Mouse (Mus musculus): ENCODE data around the gene Lrrc52. TPM values are rescaled to one million over a fixed set of nuclear protein-coding genes. Genes with fewer than 3 reads are reported as not detected.

The Lrrc52 gene
- not detected in 2 replicates for polyA plus RNA-seq (2015; fragmentation: Nextera tagmentation; extraction: Ambion mirVana)

DNA sequence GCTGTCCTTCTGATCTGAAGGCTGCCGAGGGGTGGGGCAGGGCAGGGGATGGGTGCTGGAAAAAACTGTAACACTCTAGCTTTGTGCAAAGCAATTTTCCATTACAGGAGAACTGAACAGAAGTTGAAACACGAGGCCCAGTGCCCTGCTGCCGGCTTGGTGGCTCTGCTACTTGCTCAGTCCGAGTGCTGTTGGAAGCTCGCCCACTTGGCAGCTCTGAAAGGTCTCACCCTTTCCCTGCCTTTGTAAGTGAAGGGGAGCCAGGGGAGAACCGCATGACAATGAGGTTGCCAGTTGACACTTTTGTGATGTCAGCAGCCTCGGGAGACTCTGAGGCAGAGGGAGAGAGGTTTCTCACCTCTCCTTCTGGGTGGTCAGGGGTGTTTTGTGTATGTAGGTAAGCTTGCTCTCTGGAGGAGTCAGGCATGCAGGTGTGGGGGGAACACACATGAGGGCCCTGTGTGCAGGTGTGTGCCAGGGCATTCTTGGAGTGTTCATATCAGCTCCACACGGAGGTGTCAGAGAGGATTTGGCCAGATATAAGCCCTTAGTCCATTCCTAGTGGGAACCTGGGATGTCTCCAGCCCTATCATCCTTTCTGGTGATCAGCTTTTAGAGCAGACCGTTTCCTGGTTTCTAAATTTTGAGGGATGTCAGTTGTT is at the start of gene Lrrc52:
Gene Lrrc52, minus strand, starts transcription at position 16 of the 662 bp plus-strand sequence.
- Histone ChIP-seq H3K27me3 (replicated peaks) (no peaks in the 10 kb centered on the region), H3K9me3 (no peaks in the 10 kb centered on the region), H3K9ac (no peak within 1 kb of the TSS), H3K36me3 (no peaks in the 10 kb centered on the region), H3K4me1 (replicated peaks) (no peaks in the 10 kb centered on the region), H3K4me3 (replicated peaks) (no peak within 1 kb of the TSS), H3K4me2 (replicated peaks) (no peak within 1 kb of the TSS), H3K27ac (no peak within 1 kb of the TSS)
- no peak for ATAC-seq
- WGBS = 30% methylated on average over 9 of the region's 9 CpGs

DNA sequence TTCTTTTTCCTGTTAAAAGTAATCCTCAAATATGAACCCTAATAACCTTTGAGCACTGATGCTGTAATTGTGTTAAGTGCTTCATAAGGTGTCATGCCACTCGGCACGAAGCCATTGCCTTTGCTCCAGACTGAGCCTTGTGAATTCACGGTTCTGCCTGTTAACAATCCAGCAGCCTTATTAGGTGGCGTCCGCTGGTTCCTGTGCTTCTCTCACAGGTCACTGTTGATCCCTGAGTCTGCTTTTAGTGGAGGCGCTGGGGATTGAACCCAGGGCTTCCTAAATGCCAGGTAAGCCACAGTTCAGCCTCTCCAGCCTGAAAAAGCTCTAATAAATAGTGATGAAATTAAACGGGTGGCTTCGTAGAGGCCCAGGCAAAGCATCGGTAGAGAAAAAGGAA is 45.0 kb upstream of the Lrrc52 start:
- Histone ChIP-seq H3K4me1 (replicated peaks) (no peaks in the 10 kb centered on the region), H3K4me2 (replicated peaks) (no peak overlapping the region), H3K9me3 (no peaks in the 10 kb centered on the region), H3K27ac (no peak overlapping the region), H3K4me3 (replicated peaks) (no peak overlapping the region), H3K27me3 (replicated peaks) (no peaks in the 10 kb centered on the region), H3K36me3 (no peaks in the 10 kb centered on the region), H3K9ac (no peak overlapping the region)
- 89% methylated on average over 9 of the region's 9 CpGs for WGBS
- no peak for ATAC-seq

DNA sequence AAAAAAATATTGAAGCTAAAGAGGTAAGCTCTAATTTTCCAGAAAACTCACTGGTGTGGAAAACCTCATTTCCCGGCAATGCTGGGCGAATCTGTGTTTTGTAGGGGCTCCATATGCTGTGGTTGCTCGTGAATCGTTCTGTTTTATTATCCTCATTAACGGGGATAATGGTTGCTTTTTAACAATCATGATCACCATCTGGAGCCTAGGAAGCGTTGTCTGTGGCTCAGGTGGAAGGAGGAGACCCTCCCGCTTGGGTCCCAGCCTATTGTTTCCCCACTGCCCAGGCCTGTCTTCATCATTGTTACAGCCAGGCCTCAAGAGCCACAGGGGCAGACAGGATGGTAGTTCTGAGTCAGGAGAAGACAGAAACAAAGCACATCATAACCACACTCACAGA is 39.5 kb upstream of the Lrrc52 start:
- Histone ChIP-seq H3K9me3 (no peaks in the 10 kb centered on the region), H3K27me3 (replicated peaks) (no peaks in the 10 kb centered on the region), H3K4me2 (replicated peaks) (no peak overlapping the region), H3K27ac (no peak overlapping the region), H3K36me3 (no peaks in the 10 kb centered on the region), H3K9ac (no peak overlapping the region), H3K4me1 (replicated peaks) (no peaks in the 10 kb centered on the region), H3K4me3 (replicated peaks) (no peak overlapping the region)
- no peak for ATAC-seq
- 71% methylated on average over 7 of the region's 7 CpGs for WGBS

DNA sequence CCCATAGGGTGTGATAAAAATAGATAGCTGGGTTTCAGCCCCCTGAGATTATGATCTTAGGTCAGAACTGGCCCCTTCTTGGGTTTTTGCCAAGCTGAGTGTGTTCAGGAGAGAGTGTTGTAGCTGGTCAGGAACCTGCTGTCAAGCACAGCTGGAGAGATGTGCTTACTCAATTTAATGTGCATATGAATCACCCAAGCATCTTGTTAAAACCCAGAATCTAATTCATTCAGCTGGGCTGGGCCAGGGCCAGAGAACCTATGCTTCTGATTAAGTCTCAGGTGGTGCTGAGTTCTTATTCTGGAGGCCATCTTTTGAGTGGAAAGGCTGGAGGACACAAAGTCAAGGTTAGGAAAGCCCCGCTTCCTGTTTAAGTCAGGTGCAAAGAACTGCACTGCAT is 38.8 kb upstream of the Lrrc52 start:
- H3K36me3 ChIP-seq = no peaks in the 10 kb centered on the region
- WGBS = 92% methylated on average over 1 of the region's 1 CpGs
- H3K4me2 ChIP-seq (replicated peaks) = no peak overlapping the region
- no peak for ATAC-seq
- no peaks in the 10 kb centered on the region for H3K9me3 ChIP-seq
- H3K27me3 ChIP-seq (replicated peaks) = no peaks in the 10 kb centered on the region
- no peak overlapping the region for H3K4me3 ChIP-seq (replicated peaks)
- H3K4me1 ChIP-seq (replicated peaks) = no peaks in the 10 kb centered on the region
- H3K27ac ChIP-seq = no peak overlapping the region
- no peak overlapping the region for H3K9ac ChIP-seq

DNA sequence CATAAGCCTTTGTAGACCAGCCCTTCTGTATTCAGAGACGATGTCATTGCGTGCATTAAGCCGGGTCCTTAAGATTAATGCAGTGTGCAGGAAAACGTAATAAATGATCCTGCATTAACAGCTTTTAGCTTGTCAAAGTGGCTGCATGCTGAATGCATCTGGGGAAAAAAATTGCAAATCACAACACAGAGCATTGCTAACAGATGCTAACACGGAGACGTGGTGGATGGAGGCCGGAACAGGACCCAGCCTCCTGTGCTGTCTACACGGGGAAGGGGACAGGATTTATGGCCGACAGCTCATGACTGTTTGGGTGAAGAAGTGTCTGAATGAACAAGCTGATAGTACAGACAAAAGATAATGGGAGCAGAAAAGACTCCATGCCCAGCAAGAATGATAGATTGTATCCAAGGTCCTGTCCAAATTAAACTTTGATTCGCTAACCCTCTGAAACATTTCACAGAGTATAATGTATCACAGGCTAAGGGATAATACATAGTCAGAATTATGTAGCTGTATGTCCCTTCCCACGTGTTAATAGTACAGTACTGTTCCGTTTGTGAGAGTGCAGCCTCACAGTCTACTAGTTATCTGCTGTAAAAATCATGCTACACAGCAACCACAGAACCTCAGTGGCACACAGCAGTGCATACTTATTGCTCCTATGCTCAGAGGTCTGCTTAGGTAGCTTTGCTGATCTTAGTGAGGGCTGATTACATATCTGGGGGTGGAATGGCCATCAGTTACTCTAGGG is 32.7 kb upstream of the Lrrc52 start:
- Histone ChIP-seq H3K9ac (no peak overlapping the region), H3K36me3 (no peaks in the 10 kb centered on the region), H3K4me1 (replicated peaks) (0 out of 2 replicates have a peak, but pooled peaks cover 4% of the 10 kb centered on the region), H3K4me3 (replicated peaks) (no peak overlapping the region), H3K4me2 (replicated peaks) (no peak overlapping the region), H3K27ac (no peak overlapping the region), H3K9me3 (no peaks in the 10 kb centered on the region), H3K27me3 (replicated peaks) (no peaks in the 10 kb centered on the region)
- 46% methylated on average over 12 of the region's 12 CpGs for WGBS
- no peak for ATAC-seq

DNA sequence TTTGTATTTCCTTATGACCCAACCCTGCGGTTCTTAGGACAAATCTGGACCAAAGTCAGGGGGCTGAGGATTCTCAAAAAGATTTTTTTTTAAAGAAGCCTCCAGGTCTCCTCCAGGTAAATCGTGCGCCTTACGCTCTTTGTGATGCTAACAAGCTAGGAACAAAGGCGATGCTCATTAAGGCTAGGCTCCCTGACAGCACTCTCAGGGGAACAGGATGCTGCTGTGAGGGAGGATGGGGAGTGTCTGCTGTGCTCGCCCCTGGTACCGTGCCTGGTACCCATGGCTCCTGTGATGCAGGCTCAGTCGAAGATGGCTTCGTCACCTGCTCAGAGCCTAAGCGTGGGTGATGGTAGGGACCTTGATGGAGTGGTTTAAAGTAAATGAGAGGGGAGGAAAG is 31.4 kb upstream of the Lrrc52 start:
- Histone ChIP-seq H3K36me3 (no peaks in the 10 kb centered on the region), H3K4me3 (replicated peaks) (no peak overlapping the region), H3K9ac (no peak overlapping the region), H3K27me3 (replicated peaks) (no peaks in the 10 kb centered on the region), H3K27ac (no peak overlapping the region), H3K4me1 (replicated peaks) (0 out of 2 replicates have a peak, but pooled peaks cover 4% of the 10 kb centered on the region), H3K9me3 (no peaks in the 10 kb centered on the region), H3K4me2 (replicated peaks) (no peak overlapping the region)
- no peak for ATAC-seq
- WGBS = 55% methylated on average over 10 of the region's 10 CpGs

DNA sequence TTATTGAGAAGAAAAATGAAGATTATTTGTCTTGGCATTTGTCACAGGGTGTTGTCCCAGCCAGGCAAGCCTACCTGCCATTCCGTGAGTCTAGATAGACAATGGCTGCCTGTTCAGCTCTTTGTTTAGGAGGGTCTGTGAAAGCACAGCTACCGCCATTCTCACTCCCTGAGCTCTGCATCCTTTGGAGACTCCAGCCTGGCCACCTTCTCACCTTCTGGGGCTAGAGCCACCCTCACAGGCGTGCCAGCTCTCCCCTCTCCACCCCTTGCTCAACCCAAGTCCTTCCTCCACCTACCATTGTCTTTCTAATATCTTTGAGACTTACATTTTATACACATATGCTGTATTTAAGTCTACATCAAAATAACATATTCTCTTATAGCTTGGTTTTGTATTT is 31.0 kb upstream of the Lrrc52 start:
- no peak overlapping the region for H3K27ac ChIP-seq
- WGBS = 36% methylated on average over 3 of the region's 3 CpGs
- ATAC-seq = no peak

DNA sequence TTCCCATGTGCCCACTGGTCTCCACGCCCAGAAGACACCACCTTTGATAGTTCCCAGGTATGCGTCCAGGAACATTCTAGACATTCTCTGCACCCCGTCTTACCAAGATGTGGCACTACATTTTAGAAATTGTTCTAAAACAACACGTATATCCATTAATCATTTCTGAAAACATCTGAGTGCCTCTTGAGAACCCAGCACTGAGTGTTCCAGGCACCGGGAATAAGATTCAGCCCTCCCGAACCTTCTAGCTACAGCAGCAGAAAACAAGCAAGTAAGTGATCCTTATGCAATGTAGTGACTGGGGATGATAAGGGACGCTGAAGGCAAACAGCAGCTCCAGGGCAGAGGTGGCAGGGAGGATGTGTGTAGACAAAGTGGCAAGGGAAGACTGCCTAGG is 24.9 kb upstream of the Lrrc52 start:
- Histone ChIP-seq H3K4me3 (replicated peaks) (no peak overlapping the region), H3K27ac (no peak overlapping the region), H3K4me2 (replicated peaks) (no peak overlapping the region), H3K36me3 (no peaks in the 10 kb centered on the region), H3K9me3 (no peaks in the 10 kb centered on the region), H3K4me1 (replicated peaks) (no peaks in the 10 kb centered on the region), H3K9ac (no peak overlapping the region), H3K27me3 (replicated peaks) (no peaks in the 10 kb centered on the region)
- WGBS = 70% methylated on average over 7 of the region's 7 CpGs
- ATAC-seq = no peak

More for the DNA sequence above, 31.0 kb upstream of the Lrrc52 start:
- Histone ChIP-seq H3K4me1 (replicated peaks) (0 out of 2 replicates have a peak, but pooled peaks cover 4% of the 10 kb centered on the region), H3K4me3 (replicated peaks) (no peak overlapping the region), H3K9ac (no peak overlapping the region), H3K36me3 (no peaks in the 10 kb centered on the region), H3K27me3 (replicated peaks) (no peaks in the 10 kb centered on the region), H3K4me2 (replicated peaks) (no peak overlapping the region), H3K9me3 (no peaks in the 10 kb centered on the region)

DNA sequence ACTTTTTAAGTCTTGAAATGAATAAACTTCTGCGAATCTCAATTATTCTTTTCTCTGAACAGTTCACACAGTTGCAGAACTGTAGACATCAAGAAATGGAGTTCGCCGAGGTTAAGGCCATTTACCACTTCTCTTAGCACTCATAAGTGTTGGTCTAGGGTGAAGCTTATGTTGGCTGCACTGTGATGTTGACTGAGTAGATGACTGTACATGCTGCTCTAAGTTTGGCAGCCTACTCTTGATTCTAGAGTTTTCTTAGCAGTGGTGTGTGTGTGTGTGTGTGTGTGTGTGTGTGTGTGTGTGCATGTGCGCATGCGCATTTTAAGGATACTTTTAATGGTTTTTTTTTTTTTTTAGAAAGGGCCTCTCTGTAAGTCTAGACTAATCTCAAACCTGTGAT is 21.4 kb upstream of the Lrrc52 start:
- ATAC-seq = no peak
- Histone ChIP-seq H3K27me3 (replicated peaks) (no peaks in the 10 kb centered on the region), H3K36me3 (no peaks in the 10 kb centered on the region), H3K9ac (no peak overlapping the region), H3K4me3 (replicated peaks) (no peak overlapping the region), H3K4me2 (replicated peaks) (no peak overlapping the region), H3K27ac (no peak overlapping the region), H3K4me1 (replicated peaks) (no peaks in the 10 kb centered on the region), H3K9me3 (no peaks in the 10 kb centered on the region)
- 91% methylated on average over 5 of the region's 5 CpGs for WGBS

DNA sequence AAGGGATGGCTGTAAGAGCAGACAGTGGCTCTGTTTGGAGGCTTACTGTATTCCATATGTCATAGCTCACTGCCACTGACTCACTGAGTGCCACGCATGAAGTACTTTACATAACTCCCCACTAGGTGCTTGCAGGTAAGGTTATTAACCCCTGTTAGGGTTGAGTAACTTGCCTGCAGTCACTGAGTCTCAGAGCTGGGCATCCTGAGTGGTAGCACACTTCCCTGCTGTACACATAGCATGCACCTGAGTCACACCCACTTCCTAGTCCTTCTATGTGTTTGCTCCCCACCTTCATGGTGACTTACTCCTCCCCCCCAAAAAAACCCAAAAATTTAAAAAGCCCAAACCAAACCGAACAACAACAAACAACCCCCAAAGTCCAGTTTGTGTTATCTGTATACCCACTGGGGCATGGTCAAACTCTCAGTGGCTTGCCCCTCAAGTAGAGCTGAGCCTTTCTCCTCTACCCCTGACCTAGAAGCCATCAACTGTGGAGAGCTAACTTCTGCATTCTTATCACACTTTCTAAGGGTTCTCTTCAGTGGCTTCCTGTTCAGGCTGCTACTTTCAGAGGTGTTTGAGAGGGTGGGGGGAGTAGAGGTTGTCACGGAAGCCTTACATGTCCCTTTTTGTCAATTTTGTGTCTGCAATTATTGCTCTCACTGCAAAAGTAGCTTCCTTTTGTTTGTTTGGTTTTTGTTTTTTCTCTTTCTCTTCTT is 20.5 kb upstream of the Lrrc52 start:
- WGBS = 67% methylated on average over 3 of the region's 3 CpGs
- no peak overlapping the region for H3K4me3 ChIP-seq (replicated peaks)

DNA sequence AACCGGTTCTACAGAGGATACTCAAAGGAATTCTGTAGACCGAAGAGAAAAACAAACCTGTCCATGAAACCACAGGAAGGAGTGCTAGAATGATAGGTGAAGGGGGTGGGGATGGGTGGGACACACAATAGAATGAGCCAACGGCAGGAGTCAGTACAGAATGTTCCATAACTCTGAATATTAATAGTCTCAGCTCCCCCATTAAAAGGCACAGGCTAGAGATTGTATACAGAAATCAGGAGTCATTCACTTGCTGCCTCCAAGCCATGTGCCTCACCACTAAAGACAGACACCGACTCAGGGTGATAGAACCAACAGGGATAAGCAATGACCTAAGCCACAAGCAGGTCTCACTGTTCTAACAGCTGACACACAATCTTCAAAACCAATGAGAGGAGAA is 16.3 kb upstream of the Lrrc52 start:
- no peak overlapping the region for H3K9ac ChIP-seq
- no peaks in the 10 kb centered on the region for H3K9me3 ChIP-seq
- no peaks in the 10 kb centered on the region for H3K4me1 ChIP-seq (replicated peaks)
- no peaks in the 10 kb centered on the region for H3K36me3 ChIP-seq
- H3K4me2 ChIP-seq (replicated peaks) = no peak overlapping the region
- 68% methylated on average over 4 of the region's 4 CpGs for WGBS
- H3K27me3 ChIP-seq (replicated peaks) = no peaks in the 10 kb centered on the region
- no peak overlapping the region for H3K27ac ChIP-seq
- ATAC-seq = no peak
- H3K4me3 ChIP-seq (replicated peaks) = no peak overlapping the region

More for the DNA sequence above, 20.5 kb upstream of the Lrrc52 start:
- Histone ChIP-seq H3K36me3 (no peaks in the 10 kb centered on the region), H3K4me1 (replicated peaks) (no peaks in the 10 kb centered on the region), H3K27me3 (replicated peaks) (no peaks in the 10 kb centered on the region), H3K27ac (no peak overlapping the region), H3K9ac (no peak overlapping the region), H3K4me2 (replicated peaks) (no peak overlapping the region), H3K9me3 (no peaks in the 10 kb centered on the region)
- ATAC-seq = no peak

DNA sequence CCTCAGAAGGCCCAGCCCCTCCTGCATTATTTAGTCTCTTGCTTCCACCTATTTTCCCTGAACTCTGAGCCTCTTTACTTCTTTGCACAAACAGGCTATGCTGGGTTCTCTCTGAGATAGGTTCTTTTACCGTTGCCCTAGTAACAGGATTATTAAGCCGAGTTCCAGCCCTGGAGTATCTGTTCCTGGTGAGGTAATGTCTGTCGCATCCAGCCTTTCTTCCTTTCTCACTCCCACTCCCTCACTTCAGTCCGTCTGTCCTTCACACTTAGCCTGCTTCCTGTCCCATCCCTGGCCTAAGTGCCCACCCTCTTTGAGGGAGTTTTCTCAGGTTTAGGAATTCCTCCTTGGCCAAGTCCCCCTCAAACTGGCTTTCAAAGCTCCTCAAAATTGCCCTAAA is 7.0 kb upstream of the Lrrc52 start:
- no peak overlapping the region for H3K9ac ChIP-seq
- no peak for ATAC-seq
- H3K4me3 ChIP-seq (replicated peaks) = no peak overlapping the region
- no peaks in the 10 kb centered on the region for H3K36me3 ChIP-seq
- H3K9me3 ChIP-seq = no peaks in the 10 kb centered on the region
- no peak overlapping the region for H3K27ac ChIP-seq
- 38% methylated on average over 4 of the region's 4 CpGs for WGBS
- H3K4me2 ChIP-seq (replicated peaks) = no peak overlapping the region
- H3K4me1 ChIP-seq (replicated peaks) = no peaks in the 10 kb centered on the region
- H3K27me3 ChIP-seq (replicated peaks) = no peaks in the 10 kb centered on the region

All from intestine, embryonic 15.5 days (tissue).